Mouse (Mus musculus) embryo, embryonic 10 days (tissue): ENCODE results near the gene Samd9l.
"Not testable (repeated sequence)": the region's sequence is repeated elsewhere in the genome, so short reads cannot be mapped to it uniquely, and the experiment has no call there.

Source experiments
- DNase-seq: peaks from one replicate; pipeline ENCODE4 v3.0.0-alpha.2; 2015; ENCODE audit warnings: low spot score

Gene Samd9l

GRCm38 (mm10) chr6:3399340-3400068, at the start of gene Samd9l:
Samd9l (minus strand) TSS chr6:3399572.
- DNase-seq, result peak; percentile 11

- DNase-seq, result peak; percentile 85
Observed at GRCm38 (mm10) chr6:3447404-3447803, 48.0 kb upstream of the Samd9l start.

GRCm38 (mm10) chr6:3443905-3444304, 44.5 kb upstream of the Samd9l start:
- no peak for DNase-seq

- no peak for DNase-seq
Observed at GRCm38 (mm10) chr6:3436087-3436486, 36.7 kb upstream of the Samd9l start.

GRCm38 (mm10) chr6:3430976-3431375, 31.6 kb upstream of the Samd9l start:
- DNase-seq, result not testable (repeated sequence)

- no peak for DNase-seq
Observed at GRCm38 (mm10) chr6:3427047-3427446, 27.7 kb upstream of the Samd9l start.

GRCm38 (mm10) chr6:3425333-3425732, 26.0 kb upstream of the Samd9l start:
- not testable (repeated sequence) for DNase-seq

GRCm38 (mm10) chr6:3424613-3425277, 25.4 kb upstream of the Samd9l start:
- not testable (repeated sequence) for DNase-seq

- DNase-seq, result not testable (repeated sequence)
Observed at GRCm38 (mm10) chr6:3397182-3397906, 2.0 kb downstream of the Samd9l start.

GRCm38 (mm10) chr6:3395921-3396611, 3.3 kb downstream of the Samd9l start:
- DNase-seq, result not testable (repeated sequence)

- no peak for DNase-seq
Observed at GRCm38 (mm10) chr6:3389995-3390394, 9.4 kb downstream of the Samd9l start.

- DNase-seq, result no peak
Observed at GRCm38 (mm10) chr6:3386565-3386964, 12.8 kb downstream of the Samd9l start.

- not testable (repeated sequence) for DNase-seq
Observed at GRCm38 (mm10) chr6:3384816-3385215, 14.6 kb downstream of the Samd9l start.

- not testable (repeated sequence) for DNase-seq
Observed at GRCm38 (mm10) chr6:3384115-3384791, 15.1 kb downstream of the Samd9l start.

GRCm38 (mm10) chr6:3379146-3379545, 20.2 kb downstream of the Samd9l start:
- DNase-seq, result no peak

GRCm38 (mm10) chr6:3376687-3377086, 22.7 kb downstream of the Samd9l start:
- no peak for DNase-seq

GRCm38 (mm10) chr6:3369527-3369926, 29.8 kb downstream of the Samd9l start:
- DNase-seq, result no peak

GRCm38 (mm10) chr6:3365609-3366008, 33.8 kb downstream of the Samd9l start:
- DNase-seq, result not testable (repeated sequence)

- DNase-seq, result peak; percentile 16
Observed at GRCm38 (mm10) chr6:3345924-3346597, 53.3 kb downstream of the Samd9l start.

- DNase-seq, result not testable (repeated sequence)
Observed at GRCm38 (mm10) chr6:3345043-3345639, 54.2 kb downstream of the Samd9l start.
